Mouse (Mus musculus) forebrain, embryonic 13.5 days (tissue): ENCODE measurements around the gene Mfsd6. TPM values are rescaled to one million over a fixed set of nuclear protein-coding genes. Genes with fewer than 3 reads are reported as not detected.

Source experiments
- ATAC-seq: fragments of 200-750 bp; cut with Nextera tagmentation; 2 replicates; pipeline ENCODE4 v1.8.0; 2017
- H3K27ac ChIP-seq: fragments of 300-500 bp; sonication (generic); 2 replicates; pipeline ENCODE4 v1.5.1; 2015; ENCODE audit warnings: inconsistent platforms, mild to moderate bottlenecking, moderate library complexity
- H3K27me3 ChIP-seq: fragments of 300-500 bp; sonication (generic); 2 replicates; pipeline ENCODE4 v1.6.1; 2015; ENCODE audit warnings: mild to moderate bottlenecking, inconsistent platforms
- H3K36me3 ChIP-seq: fragments of 300-500 bp; sonication (generic); 2 replicates; pipeline ENCODE4 v1.6.1; 2015; ENCODE audit warnings: mild to moderate bottlenecking, inconsistent platforms; ENCODE audit not compliant: poor library complexity, severe bottlenecking
- H3K4me1 ChIP-seq: fragments of 300-500 bp; sonication (generic); 2 replicates; pipeline ENCODE4 v1.6.1; 2015; ENCODE audit warnings: inconsistent platforms
- H3K4me2 ChIP-seq: fragments of 300-500 bp; sonication (generic); 2 replicates; pipeline ENCODE4 v1.6.1; 2015; ENCODE audit warnings: inconsistent platforms, mild to moderate bottlenecking, moderate library complexity
- H3K4me3 ChIP-seq: fragments of 300-500 bp; sonication (generic); 2 replicates; pipeline ENCODE4 v1.5.1; 2015; ENCODE audit warnings: mild to moderate bottlenecking, inconsistent platforms
- H3K9ac ChIP-seq: fragments of 300-500 bp; sonication (generic); 2 replicates; pipeline ENCODE4 v1.6.1; 2015; ENCODE audit warnings: mild to moderate bottlenecking, inconsistent platforms
- H3K9me3 ChIP-seq: fragments of 300-500 bp; sonication (generic); replicated peaks from 2 replicates; pipeline ENCODE4 v1.6.1; 2016; ENCODE audit warnings: inconsistent platforms
- WGBS: fragments of 180-500 bp; shearing (Covaris S2); methylation state at CpG from one replicate; pipeline ENCODE4 v1.1.7; 2015; 5-methylcytosine and 5-hydroxymethylcytosine counted together
- polyA plus RNA-seq: library from polyadenylated mRNA; unstranded; fragments of >200 nt; fragmentation: Nextera tagmentation; extraction: Ambion mirVana; gene quantifications from 2 replicates; pipeline ENCODE4 v1.2.1, GENCODE M21; 2015

The Mfsd6 gene
- 4.0 TPM in 2 replicates for polyA plus RNA-seq

DNA sequence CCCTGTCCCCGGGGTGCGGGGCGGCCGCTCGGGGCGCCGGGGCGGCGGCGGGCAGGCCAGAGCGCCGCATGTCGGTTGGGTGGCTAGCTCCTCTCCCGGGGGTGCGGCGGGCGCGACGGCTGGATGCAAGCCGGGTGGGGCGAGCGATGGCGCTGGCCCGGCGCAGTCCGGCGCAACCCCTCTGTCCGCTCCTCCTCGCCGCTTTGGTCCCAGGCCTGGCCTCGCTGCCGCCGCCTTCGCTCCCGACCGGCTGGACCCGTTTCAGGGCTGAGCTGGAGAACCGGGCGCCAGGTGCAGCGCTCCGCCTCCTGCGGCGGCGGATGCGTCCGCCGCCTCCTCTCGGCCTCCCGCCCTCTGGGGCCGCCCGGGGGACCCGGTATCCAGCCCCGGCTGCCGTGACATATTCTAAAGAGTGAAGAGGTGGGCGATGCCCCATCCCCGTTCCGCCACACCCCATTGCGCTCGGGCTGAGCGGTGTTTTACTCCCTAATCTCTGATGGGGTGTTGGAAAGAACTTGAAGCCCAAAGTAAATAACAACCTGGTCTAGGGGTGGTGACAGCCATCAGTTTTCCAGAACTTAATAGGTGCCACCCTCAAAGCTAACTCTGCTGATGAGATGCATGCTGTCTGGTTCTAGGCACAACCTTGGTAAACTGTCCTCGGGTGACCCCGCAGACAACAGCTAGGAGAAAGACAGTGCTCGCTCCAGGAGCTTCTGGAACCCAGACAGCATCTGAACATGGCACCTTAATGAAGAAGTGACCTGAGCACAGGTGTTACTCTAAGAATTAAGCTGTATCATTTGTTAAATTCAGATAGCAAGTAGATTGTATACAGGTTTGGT lies at the start of gene Mfsd6:
Gene Mfsd6 (minus strand): TSS at position 407 of the 845 bp plus-strand sequence.
- Histone ChIP-seq H3K4me1 (peaks cover 5% of the 10 kb centered on the region; the same call in 1 of the 2 replicates), H3K27ac (peak within 1 kb of the TSS; percentile 91), H3K27me3 (no peaks in the 10 kb centered on the region), H3K9ac (peak within 1 kb of the TSS; percentile 93), H3K36me3 (no peaks in the 10 kb centered on the region), H3K9me3 (no peaks in the 10 kb centered on the region), H3K4me3 (peak within 1 kb of the TSS; percentile 87), H3K4me2 (peak within 1 kb of the TSS; percentile 85)
- 1% methylated on average over 45 of the region's 63 CpGs for WGBS
- peak; percentile 77 for ATAC-seq

DNA sequence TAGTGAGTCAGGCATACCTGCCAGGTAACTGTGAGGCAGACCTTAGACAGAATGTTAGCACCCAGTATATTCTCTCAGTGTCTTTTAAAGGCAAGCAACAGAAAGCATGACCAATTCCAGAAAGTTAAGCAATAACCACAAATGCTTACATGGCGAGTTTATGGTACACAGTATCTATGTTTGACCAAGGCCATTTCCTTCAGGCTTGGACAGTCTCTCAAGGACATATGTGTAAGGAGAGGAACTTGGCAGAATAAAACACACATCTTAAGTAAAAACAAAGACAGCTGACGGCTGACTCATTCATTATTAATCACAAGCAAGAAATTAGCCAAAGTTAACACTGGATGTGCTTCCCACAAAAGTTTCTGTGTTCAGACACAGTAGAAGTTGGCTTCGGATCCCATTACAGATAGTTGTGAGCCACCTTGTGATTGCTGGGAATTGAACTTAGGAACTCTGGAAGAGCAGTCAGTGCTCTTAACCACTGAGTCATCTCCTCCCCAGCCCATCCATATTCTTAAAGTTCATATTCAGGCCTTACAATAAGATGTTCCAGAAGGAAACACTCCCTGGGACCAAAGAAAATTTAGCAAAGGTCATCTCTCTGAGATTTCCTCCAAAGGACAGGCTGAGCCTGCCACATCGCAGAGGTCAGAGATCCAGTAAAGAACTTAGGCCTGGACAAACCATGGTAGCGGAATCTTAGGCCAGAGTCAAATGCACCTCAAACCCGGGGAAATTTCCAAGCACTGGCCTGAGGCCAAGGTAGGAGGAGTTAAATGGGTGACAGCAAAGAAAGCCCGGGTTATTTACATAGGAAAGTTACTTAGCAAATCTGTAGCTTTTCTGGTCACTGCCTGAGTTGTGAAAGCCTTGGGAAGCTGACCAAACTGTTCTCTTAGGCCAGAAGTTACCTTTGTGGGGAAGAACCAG lies 38.2 kb upstream of the Mfsd6 start:
- Histone ChIP-seq H3K27ac (no peak overlapping the region), H3K4me2 (no peak overlapping the region), H3K27me3 (no peaks in the 10 kb centered on the region), H3K9ac (no peak overlapping the region), H3K4me3 (no peak overlapping the region), H3K4me1 (no peaks in the 10 kb centered on the region), H3K9me3 (no peaks in the 10 kb centered on the region), H3K36me3 (no peaks in the 10 kb centered on the region)
- WGBS = 75% methylated on average over 7 of the region's 7 CpGs
- ATAC-seq = no peak

DNA sequence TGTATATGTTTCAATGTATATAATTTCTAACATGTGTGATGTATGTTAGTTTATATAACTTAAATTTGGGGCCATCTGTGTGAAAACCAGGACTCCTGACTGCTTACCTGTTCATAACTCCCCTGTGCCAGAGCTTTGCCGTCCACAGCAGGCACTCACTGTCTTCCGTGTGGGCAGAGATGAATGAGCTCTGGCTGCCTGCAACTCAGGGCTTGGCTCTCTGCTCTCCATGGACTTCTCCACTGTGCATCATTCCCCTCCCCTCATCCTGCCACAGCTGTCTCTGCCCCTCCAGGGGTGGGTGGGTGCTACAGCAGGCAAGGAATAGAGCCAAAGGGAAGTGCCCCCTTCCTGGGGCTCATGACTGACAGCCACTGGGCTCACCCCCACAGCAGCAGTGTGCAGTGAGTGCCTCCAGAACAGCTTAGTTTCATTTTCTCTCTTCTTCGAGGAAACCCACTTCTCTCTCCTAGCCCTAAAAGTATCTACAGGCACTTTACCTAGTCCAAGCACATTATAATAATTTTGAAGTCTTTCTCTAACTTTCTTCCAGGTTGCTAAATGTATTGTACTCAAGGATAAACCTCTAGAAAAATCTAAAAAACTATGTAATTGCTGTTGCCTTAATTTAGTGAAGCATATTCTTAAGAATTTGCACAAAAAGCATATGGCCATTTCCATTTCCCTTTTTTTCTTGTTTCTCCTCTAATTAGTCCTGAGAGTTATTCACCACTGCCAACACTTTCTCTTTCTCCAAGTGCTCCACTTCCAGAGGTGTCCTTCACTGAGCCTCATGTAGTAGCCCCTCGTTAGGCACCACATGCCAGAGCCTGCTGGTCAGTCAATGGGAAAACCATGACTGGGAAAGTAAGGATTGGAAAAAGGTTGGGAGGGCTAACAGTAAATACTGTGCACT lies 36.9 kb upstream of the Mfsd6 start:
- Histone ChIP-seq H3K4me2 (no peak overlapping the region), H3K27me3 (no peaks in the 10 kb centered on the region), H3K9me3 (no peaks in the 10 kb centered on the region), H3K27ac (no peak overlapping the region), H3K9ac (no peak overlapping the region), H3K36me3 (no peaks in the 10 kb centered on the region), H3K4me3 (no peak overlapping the region), H3K4me1 (no peaks in the 10 kb centered on the region)
- no peak for ATAC-seq
- WGBS = 67% methylated on average over 4 of the region's 4 CpGs

DNA sequence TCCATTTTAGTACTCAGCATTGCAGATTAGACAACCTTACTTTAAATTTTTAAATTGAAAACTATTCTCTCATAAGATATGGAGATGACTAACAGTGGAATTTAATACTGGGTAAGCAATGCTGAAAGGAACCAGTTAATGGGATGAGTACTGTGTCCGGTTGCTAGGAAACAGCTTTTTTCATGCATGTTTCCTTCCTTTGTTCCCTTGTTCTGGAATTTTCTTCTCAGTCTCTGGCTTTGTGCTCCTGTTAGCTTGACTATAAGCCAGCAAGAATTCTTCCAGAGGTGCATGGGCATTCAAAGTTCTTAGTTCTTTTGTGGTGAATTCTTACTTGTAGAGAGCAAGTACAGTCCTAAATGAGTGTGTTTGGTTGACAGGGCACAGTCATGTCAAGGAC lies 30.9 kb upstream of the Mfsd6 start:
- no peak overlapping the region for H3K9ac ChIP-seq
- H3K4me3 ChIP-seq = no peak overlapping the region
- ATAC-seq = no peak
- no peaks in the 10 kb centered on the region for H3K36me3 ChIP-seq
- H3K4me1 ChIP-seq = 0 out of 2 replicates have a peak, but pooled peaks cover 5% of the 10 kb centered on the region
- 70% methylated on average over 1 of the region's 1 CpGs for WGBS
- no peak overlapping the region for H3K27ac ChIP-seq
- no peak overlapping the region for H3K4me2 ChIP-seq
- no peaks in the 10 kb centered on the region for H3K27me3 ChIP-seq
- H3K9me3 ChIP-seq = no peaks in the 10 kb centered on the region

DNA sequence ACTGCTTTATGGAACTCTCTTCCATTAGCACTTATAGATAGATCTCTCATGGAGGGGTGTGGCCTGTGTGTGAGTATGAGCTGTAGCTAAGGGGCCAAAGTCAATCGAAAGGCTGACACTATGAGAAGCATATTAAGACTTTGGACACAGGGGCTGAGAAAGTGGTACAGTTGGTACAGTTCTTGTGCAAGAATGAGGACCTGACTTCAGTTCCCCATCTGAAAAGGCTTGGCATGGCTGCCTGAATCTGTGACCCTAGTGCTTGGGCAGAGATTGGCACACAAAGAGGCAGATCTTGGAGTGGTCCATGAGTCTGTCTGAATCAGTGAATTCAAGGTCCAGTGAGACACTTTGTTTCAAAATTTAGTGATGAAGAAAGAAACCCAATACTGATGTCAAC lies 27.1 kb upstream of the Mfsd6 start:
- 96% methylated on average over 1 of the region's 1 CpGs for WGBS
- Histone ChIP-seq H3K27me3 (no peaks in the 10 kb centered on the region), H3K27ac (no peak overlapping the region), H3K4me2 (no peak overlapping the region), H3K4me1 (0 out of 2 replicates have a peak, but pooled peaks cover 5% of the 10 kb centered on the region), H3K4me3 (no peak overlapping the region), H3K9me3 (no peaks in the 10 kb centered on the region), H3K9ac (no peak overlapping the region), H3K36me3 (no peaks in the 10 kb centered on the region)
- no peak for ATAC-seq

DNA sequence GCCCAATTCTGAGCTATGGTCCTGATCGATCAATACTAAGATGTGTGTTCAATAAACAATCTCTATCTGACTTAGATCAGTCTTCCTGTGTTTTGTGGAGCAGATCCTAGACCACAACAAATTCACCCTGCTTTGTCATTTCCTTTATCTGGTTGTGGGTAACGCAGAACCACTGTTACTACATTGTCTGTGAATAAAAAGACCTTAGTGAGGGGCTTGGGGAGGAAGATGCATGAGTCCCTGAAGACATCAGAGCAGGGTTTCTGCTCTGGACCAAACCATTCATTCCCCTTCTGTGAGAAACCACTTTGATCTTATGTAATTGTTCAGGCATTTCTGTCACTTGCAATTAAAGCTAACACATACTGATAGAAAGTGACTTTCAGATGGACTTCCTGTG lies 26.6 kb upstream of the Mfsd6 start:
- Histone ChIP-seq H3K4me3 (no peak overlapping the region), H3K9ac (no peak overlapping the region), H3K27me3 (no peaks in the 10 kb centered on the region), H3K27ac (no peak overlapping the region), H3K36me3 (no peaks in the 10 kb centered on the region), H3K4me1 (0 out of 2 replicates have a peak, but pooled peaks cover 5% of the 10 kb centered on the region), H3K9me3 (no peaks in the 10 kb centered on the region), H3K4me2 (no peak overlapping the region)
- 94% methylated on average over 2 of the region's 2 CpGs for WGBS
- no peak for ATAC-seq

DNA sequence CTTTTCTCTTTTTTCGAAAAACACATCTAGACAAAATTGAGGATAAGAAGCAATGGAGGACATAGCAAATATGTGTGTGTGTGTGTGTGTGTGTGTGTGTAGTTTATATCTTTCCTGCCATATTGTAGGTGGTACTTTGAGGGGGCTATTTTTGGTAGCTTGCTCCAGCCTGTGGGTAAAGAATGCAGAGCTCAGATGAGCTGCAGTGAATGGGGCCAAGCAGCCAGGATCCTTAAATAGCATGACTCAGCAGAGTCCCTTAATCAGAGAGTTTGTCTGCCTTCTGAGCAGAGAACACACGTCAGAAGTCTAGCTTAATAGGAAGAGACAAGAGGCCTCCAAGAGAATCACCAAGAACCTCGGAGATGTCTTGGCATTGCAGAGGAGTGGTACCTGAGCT lies 25.4 kb upstream of the Mfsd6 start:
- no peak overlapping the region for H3K4me2 ChIP-seq
- WGBS = 73% methylated on average over 3 of the region's 3 CpGs
- no peak overlapping the region for H3K27ac ChIP-seq
- H3K4me3 ChIP-seq = no peak overlapping the region
- H3K27me3 ChIP-seq = no peaks in the 10 kb centered on the region
- no peak for ATAC-seq
- H3K9ac ChIP-seq = no peak overlapping the region
- H3K36me3 ChIP-seq = no peaks in the 10 kb centered on the region
- H3K9me3 ChIP-seq = no peaks in the 10 kb centered on the region
- H3K4me1 ChIP-seq = no peaks in the 10 kb centered on the region

DNA sequence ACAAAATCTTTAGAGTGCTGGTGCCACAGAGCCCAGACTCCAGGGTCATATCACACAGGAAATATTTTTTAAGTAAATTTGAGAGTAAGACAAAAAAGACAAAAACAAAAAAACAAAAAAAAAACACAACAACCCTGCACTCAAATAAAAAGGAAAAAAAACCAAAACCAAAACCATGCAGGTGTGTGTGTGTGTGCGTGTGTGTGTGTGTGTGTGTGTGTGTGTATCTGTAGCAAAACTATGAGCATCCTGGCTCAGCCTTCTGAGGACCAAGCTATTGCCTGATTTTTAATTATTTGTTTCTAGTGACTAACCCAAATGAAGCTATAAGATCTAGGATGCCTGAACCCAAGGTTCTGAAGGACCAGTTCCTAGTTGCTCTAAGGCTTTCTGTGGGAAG lies 24.4 kb upstream of the Mfsd6 start:
- Histone ChIP-seq H3K27ac (no peak overlapping the region), H3K4me2 (no peak overlapping the region), H3K36me3 (no peaks in the 10 kb centered on the region), H3K27me3 (no peaks in the 10 kb centered on the region), H3K9me3 (no peaks in the 10 kb centered on the region), H3K4me1 (no peaks in the 10 kb centered on the region), H3K4me3 (no peak overlapping the region), H3K9ac (no peak overlapping the region)
- ATAC-seq = no peak
- 79% methylated on average over 1 of the region's 1 CpGs for WGBS

DNA sequence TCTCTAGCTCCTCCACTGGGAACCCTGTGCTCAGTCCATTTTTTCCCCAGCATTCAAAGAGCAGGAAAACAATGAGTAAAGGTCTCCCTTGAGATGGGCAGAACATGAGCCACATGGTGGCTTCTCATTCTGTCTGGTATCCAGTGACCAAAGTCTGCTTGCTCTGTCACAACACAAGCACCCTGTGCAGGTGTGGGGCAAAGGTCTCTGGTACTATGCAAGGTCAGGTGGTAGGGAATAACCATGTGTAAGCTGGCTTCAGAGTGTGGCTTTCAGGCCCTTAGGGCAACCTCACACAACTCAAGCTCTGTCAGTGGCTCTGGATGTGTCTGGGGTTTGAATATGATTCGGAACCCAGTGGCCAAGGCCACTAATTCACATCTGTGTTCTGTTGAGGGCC lies 22.7 kb upstream of the Mfsd6 start:
- H3K4me3 ChIP-seq = no peak overlapping the region
- H3K4me2 ChIP-seq = no peak overlapping the region
- H3K27me3 ChIP-seq = no peaks in the 10 kb centered on the region
- no peaks in the 10 kb centered on the region for H3K9me3 ChIP-seq
- H3K9ac ChIP-seq = no peak overlapping the region
- H3K4me1 ChIP-seq = no peaks in the 10 kb centered on the region
- ATAC-seq = no peak
- H3K36me3 ChIP-seq = no peaks in the 10 kb centered on the region
- 87% methylated on average over 1 of the region's 1 CpGs for WGBS
- H3K27ac ChIP-seq = no peak overlapping the region

DNA sequence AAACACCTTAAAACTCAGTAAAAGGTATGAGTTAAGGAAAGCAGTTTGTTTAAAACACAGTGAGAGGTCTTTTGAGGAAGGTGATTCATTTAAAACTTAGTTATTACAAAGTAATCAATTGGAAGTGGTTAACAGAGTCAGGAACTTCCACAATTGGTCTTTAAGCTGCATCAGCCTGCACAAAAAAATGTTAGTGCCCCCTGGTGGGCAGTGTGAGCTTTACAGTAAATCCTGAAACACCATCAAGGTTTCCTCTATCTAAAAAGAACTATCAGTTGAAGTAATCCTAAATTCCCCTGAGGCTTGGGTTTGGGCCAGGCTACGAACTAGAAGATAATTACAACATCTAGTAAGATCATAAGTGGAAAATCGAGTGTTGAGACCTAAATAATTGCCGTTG lies 21.0 kb upstream of the Mfsd6 start:
- 0 out of 2 replicates have a peak, but pooled peaks have one; percentile 50 for ATAC-seq
- 32% methylated on average over 3 of the region's 3 CpGs for WGBS

DNA sequence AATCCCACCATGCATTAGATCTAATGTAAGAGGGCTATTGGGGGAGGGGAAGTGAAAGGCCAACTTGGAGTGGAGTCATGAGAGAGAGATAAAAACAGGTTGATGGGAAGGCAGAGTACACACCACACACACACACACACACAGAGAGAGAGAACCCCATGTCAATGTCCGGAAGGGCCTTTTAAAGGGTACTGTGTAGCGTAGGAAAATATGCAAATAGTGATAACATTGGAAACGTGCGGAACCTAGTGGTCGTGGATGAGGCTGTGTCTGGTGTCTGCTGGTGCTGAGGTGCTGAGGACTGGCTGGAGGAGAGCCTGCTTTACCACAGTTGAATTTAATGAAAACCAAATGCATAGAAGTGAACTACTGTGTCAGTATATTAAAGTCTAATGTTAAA lies 15.3 kb upstream of the Mfsd6 start:
- ATAC-seq = no peak
- H3K4me1 ChIP-seq = no peaks in the 10 kb centered on the region
- H3K9me3 ChIP-seq = no peaks in the 10 kb centered on the region
- H3K27me3 ChIP-seq = no peaks in the 10 kb centered on the region
- WGBS = 89% methylated on average over 5 of the region's 5 CpGs
- H3K9ac ChIP-seq = no peak overlapping the region
- H3K27ac ChIP-seq = no peak overlapping the region
- H3K4me2 ChIP-seq = no peak overlapping the region
- no peak overlapping the region for H3K4me3 ChIP-seq
- no peaks in the 10 kb centered on the region for H3K36me3 ChIP-seq

More for the DNA sequence above, 21.0 kb upstream of the Mfsd6 start:
- Histone ChIP-seq H3K4me2 (no peak overlapping the region), H3K36me3 (no peaks in the 10 kb centered on the region), H3K9ac (no peak overlapping the region), H3K27ac (no peak overlapping the region), H3K9me3 (no peaks in the 10 kb centered on the region), H3K27me3 (no peaks in the 10 kb centered on the region), H3K4me3 (no peak overlapping the region), H3K4me1 (no peaks in the 10 kb centered on the region)
